Mouse (Mus musculus) heart, adult 11 months (tissue): ENCODE data around the gene Arrdc1.

ENCODE experiments used
- DNase-seq: peaks from one replicate; pipeline ENCODE4 v3.0.0; 2022

Arrdc1 gene

DNA sequence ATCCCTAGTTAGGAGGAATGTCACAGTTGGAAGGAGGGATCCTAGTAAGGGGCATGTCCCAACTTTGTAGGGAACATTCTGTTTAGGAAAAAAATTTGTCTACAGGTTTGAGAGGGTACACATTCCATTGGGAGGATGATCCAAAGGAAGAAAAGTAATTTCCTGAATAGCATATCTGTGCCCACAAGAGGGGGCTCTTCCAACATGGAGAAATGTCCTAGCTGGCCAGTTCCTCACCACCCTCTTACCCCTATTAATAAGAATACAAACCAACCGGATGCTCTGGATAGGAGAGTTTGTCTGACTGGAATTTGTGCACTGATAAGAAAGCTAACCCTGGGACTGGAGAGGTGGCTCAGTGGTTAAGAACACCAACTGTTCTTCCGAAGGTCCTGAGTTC is 11.5 kb downstream of the Arrdc1 start:
- no peak for DNase-seq

DNA sequence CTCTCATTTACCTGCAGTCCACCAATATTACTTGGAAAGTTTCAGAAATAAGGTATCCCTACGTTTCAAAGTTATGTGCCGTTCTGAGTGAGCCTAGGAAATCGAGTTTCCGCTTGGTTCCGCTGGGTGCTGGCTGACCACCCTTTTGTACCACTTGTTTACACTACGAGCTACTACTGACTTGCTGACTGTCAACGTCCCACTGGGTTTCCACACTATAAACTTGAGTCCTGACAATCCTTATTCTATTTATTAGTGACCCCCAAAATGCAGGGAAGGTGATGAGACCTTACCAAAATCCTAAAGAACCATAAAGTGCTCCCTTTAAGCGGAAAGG is 15.2 kb downstream of the Arrdc1 start:
- no peak for DNase-seq

DNA sequence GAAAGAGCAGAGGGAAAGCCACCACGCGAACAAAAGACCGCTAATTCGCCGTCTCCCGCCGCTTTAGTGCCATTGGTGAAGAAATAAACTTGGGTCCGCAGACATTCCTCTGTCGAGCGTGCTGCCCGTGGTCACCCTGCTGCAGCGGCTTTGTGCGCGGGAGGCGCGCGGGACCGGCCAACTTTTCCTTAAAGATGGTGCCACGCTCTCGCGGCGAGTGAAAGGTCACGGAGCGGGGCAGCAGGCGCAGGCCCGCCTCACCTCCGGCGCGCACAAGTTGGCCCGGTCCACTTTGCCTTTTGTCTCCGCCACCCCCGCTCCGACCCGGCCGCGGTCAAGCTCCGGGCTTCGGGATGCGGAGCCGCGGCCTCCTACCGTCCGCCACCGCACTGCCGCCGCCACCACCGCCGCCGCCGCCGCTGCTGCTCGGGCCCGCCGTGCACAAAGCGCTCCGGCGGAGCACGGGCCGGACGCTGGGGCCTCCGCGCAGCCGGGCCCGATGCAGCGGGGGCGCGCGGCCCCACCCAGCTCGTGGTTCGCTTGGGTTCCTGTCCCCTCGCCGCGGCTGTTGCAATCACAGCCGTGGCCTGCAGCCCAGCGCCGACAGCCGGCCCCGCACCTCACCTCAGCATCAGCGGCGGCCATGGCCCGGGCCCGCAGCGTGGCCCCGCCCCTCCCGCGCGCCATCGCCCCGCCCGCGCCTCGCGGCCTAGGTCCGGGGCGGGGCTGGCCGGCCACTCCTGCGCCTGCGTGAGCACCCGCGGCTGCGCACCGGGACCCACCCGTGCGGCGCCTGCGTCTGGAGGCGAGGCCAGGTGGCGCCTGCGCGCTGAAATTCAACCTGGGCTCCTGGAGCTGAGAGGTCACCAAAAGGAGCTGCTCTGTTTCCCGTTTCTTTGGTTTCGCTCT is 15.9 kb downstream of the Arrdc1 start, which contains the start of gene Ehmt1:
TSS of gene Ehmt1 (minus strand) at position 685 of the 909 bp plus-strand sequence.
- peak; percentile 100 for DNase-seq

DNA sequence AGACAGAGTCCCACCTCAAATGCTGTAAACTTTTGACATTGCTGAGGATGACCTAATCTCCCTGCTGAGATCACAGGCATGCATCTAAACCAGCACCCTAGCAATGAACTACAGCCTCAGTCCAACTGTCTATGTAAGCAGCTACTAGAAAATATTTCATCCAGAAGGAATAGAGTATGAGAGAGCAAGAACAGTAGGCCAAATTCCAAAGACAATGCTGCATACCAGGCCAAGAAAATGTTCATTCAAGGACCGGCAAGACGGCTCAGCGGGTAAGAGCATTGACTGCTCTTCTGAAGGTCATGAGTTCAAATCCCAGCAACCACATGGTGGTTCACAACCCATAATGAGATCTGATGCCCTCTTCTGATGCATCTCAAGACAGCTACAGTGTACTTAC is 20.3 kb downstream of the Arrdc1 start:
- DNase-seq: peak; percentile 45

DNA sequence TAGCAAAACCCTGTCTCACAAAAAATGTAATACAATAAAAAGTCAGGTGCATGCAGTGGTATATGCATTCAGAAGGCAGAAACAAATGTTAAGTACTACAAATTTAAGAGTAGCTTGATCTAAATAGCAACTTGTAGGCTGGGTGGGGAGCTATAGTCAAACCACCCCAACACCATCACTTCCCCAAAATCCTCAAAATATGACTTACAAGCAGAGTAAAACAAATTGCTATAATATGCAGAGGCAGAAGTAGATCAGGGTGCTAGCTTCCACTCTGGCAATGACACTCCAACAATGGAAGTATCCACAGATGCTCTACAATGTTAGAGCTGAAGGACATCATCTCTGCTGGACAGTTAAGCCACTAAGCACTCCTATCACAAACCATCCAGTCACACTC is 22.5 kb downstream of the Arrdc1 start:
- DNase-seq: peak; percentile 11

DNA sequence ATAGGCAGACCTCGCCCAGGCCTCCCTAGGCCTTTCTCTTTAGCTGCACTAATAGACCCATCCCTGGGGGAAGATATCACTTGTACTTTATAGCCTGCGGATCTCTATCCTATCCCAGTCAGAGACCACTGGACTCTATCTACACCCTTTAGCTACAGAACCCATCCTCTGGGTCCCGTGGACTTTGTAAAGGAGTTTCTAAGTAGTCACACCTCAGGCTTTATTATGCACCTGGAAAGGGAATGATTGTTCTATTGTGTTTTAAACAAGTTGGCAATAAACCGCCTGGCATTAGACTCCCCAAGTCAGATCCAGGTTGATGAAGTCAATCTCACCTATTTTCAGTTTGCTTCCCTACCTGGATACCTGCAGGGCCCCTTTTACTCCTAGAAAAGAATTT is 22.9 kb downstream of the Arrdc1 start:
- DNase-seq: peak; percentile 48

DNA sequence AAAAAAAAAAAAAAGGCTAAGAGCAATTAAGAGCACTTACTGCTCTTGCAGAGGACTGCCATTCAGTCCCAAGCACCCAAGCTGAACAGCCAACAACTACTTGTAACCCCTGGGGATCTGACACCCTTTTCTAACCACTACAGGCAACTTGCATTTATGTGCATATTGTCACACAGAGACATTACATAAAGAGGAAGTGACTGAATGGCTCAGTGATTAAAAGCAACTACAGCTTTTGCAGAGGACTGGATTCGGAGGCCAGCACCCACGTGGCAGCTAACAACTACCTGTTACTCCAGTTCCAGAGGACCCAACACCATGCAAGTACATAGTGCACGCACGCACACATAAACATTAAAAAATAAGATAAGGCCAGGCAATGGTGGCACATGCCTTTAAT is 24.6 kb downstream of the Arrdc1 start:
- DNase-seq: peak; percentile 83

DNA sequence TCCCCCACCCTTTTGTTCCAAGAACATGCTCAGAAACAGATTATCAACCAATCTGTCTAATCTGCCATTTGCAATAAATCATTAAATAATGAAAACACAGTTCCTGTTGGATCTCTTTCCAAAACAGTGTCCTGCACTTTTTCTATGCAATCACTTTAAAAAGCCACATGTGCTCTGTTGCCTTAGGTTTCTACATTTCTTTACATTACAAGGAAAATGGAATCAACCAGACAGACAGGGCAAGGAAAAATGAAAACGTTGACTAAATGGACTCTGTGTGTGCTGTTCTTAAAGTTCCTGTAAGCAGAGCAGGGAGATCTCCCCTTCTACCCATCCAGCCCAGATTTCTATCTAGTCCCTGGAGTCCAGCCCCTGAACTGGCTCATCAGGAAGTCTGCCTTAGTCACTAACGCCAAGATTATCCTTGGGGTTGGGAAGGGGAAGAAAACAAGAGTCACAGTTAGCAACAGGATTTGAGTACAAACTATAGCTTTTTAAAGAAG is 29.3 kb downstream of the Arrdc1 start:
- DNase-seq: peak; percentile 74

DNA sequence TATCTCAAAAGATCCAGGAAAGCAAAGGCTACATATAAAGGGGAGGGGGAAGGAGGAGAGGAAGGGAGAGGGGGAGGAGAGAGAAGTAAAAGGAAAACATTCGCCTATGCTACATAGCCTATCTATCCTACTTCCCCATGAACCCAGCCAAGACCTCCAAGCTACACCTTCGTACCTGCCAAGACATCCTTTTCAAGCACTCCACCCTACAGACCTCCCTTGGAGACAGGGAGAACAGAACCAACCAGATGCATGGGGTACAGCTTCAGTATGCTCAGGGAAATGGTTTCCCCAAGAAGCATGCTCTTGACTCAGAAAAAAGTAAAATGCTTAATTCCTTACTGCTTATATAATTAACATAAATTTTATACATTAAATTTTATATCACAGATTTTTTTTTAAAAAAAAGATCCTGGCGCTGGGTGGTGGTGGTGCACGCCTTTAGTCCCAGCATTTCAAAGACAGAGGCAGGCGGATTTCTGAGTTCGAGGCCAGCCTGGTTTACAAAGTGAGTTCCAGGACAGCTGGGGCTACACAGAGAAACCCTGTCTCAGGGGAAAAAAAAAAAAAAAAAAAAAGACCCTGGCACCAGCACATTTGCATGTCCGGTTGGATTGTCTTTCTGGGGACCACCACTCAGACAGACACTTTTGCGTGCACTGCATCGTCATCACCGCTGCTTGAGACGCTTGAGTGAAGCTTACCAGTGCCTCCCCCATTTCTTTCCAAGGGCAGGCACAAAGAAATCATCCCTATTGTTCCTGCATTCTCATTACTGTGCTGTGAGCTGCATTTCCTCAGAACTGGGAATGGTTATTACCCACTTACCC is 30.0 kb downstream of the Arrdc1 start:
- peak; percentile 53 for DNase-seq

DNA sequence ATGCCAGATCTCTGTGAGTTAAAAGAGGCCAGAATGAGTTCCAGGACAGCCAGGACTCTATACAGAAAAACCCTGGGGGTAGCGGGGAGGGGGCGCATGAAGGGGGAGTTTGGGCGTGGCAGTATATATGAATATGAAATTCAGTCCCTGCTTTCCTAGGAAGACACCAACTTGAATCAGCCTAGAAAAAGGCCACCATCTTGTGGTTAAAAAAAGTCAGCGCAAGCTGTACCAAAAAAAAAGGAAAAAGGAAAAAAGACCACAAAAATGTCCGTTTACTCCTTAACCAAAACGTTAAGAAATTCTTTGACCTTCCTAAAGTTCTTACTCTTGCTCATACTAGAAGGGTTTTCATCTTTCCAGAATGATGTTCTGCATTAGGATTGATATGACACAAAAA is 32.1 kb downstream of the Arrdc1 start:
- DNase-seq: peak; percentile 40

DNA sequence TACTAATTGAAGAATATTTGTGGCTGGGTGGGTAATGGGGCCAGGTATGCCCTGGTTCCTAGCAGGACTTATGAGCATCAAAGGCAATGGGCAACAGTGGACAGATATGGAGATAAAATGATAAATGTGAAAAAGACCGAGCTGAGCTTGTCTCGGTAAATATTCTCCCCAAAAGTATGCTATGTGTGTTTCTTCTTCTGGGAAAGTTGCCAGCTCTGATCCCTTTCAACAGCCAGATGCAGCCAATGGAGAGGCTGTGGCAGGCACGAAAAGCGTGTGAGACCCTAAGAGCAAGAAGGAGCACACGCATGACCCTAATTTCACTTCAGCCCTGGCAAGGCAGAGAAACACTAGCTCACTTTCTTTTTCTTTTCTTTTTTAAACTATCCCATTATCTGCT is 34.0 kb downstream of the Arrdc1 start:
- peak; percentile 43 for DNase-seq

DNA sequence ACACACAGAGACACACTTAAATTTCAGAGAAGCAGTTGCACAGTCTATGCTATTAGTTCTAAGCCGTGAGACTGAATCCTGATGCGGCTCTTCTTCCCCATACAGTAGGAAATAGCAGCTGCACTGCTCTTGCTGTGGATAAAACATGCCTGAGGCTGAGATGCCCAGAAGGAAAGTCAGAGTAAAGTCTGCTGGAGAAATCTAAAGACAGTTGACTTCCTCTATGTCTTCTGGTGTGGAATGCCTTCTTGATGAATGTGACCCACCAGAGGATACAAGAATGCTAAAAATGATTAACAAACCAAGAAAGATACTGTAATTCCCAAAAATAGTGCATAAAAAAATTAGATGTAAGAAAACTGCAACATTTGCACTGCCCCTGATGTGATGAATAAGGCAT is 35.8 kb downstream of the Arrdc1 start:
- DNase-seq: peak; percentile 53

DNA sequence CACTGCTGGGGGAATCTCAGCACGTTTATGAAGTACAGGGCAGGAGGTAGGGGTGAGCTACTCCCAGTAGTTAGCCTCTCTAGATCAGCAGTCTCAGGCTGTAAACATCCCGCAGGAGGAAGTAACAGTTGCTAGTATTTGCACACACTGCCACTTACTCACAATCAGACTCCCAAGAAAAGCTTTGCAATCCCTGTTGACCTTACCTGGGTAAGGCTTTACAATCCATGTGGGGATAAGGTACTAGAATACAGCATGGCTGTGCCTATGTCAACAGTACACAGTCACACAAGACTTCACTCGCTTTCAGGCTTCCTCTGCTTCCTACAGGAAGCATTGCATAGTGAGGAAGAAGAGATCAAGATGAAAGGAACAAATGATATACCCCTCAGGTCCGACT is 38.3 kb downstream of the Arrdc1 start:
- DNase-seq: peak; percentile 72

DNA sequence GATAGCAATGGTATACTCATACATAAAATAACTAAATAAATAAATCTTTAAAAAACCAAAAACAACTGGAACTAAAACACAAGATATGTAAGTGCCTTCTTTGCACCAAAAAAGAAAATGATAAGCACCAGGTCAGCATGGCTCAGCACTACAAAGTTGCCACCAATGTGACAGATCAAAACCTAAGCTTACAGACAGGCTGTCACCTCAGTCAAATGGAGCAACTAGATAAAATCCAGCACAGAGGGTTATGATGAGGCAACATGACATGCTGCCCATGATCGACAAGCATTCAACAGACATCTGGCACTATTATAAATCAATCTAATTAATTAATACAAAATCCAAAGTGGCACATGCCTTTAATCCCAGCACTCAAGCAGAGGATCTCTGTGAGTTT is 40.8 kb downstream of the Arrdc1 start:
- DNase-seq: no peak

DNA sequence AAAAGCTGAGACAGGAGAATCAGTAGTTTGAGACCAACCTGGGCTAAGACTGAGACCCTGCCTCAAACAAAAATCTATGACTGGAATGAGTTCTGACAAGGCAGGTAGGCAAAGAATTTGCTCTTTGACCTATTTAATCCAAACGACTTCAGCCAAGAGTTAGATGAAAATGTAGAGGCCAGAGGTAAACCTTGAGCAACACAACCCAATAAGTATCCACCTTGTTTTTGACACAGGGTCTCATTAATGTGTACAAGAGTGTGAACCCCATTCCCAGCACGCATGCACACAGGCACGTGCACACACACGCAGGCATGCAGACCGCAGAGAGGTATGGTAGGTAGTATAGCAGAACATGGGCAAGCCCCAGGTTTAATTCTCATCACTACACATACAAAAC is 42.7 kb downstream of the Arrdc1 start:
- DNase-seq: peak; percentile 61

DNA sequence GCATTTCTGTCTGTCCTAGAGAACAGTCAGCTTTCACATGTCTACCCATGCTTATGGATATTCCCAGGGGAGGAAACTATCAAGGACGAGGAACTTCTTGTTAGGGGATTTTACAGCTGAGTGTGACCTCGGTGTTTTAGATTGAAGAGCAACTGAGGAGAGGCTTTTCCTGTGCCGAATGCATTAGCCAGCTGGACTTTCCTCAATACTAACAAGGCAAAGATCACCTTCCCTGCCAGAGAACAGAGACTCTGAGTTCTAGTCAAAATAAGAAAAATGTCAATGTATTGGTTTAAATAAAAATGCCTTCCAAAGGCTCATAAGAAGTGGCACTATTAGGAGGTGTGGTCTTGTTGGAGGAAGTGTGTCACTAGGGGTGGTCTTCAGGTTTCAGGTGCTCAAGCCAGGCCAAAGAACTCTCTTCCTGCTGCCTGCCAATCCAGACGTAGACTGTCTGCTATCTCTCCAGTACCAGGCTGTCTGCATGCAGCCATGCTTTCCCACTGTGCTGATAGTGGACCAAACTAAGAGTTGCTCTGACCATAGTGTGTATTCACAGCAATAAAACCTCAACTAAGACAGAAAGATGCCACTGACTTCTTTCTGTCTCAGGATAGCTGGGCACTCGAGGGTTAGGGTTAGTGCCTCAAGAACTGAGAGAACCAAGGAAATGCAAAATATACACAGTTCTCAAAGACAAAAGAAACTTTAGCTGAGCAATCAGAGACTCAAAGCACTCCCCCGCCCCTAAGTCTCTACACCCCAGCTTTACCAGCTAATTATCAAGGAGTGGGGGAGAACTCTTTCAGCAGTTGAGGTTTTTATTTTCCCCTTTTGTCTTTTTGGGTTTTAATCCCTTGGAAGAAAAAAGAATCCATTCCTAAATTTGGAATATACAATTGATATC is 44.3 kb downstream of the Arrdc1 start:
- DNase-seq: peak; percentile 85

DNA sequence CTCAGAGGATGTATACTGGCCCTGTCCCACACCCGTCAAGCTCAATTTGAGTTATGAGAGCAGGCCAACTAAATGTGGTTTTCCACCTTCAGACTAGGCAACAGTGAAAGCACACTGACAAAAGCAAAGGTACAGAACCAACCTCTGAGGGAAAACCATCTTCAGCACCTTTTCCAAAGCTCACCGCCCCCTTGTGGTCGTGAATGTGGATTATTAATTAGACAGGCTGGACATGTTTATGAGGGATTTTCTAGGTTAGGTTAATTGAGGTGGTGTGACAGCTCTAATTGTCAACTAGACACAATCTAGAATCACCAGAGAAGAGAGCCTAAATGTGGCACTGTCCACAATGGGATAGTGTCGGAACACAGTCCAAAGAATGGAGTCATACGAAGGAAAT is 46.2 kb downstream of the Arrdc1 start:
- DNase-seq: peak; percentile 81

DNA sequence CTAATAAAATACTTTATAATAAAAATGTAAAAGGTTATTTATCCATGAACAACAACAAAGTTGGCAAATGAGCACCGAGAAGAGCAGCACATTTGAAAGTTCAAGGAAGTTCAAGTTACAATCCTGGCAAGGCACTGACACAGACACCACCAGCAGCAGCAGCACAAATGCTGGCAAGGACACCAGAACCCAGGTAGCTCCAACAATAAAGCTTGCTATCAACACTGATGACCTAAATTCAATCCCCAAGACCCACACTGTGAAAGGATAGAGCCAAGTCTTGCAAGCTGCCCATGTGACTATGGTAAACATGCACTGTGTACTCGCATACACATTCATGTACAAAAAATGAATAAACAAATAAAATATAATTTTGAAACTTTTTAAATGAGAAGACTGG is 54.4 kb downstream of the Arrdc1 start:
- DNase-seq: peak; percentile 31
